ENCODE assay signal across 8 mouse cellular contexts in genomic region chr7:45490822-45491221, GRCm38 (mm10). TPM values are rescaled to one million over a fixed set of nuclear protein-coding genes. Genes with fewer than 3 reads are reported as not detected.
A peak's percentile ranks its signal among the peaks of the same experiment; 100 is the strongest.
DNase-seq lines count a peak whose midpoint lies in the region; ATAC-seq lines count a peak whose summit lies in the region.
"Had no signal": no experiment of that assay in that cellular context is flagged by ENCODE, and none has a peak within 500 bp of the region (broad histone marks: within the 10 kb centered on the region; RNA-seq: fewer than 3 reads in every experiment).

No protein-coding gene starts in this region.

- H3K9ac ChIP-seq in kidney, embryonic 15.5 days, result no peak overlapping the region
- H3K9ac ChIP-seq in intestine, embryonic 14.5 days (ENCODE audit: low read length), result no peak overlapping the region
- H3K9ac ChIP-seq in neural tube, embryonic 12.5 days, result no peak overlapping the region

- peaks cover 38% of the 10 kb centered on the region for H3K36me3 ChIP-seq in kidney, embryonic 15.5 days
- peaks cover 35% of the 10 kb centered on the region for H3K36me3 ChIP-seq in intestine, embryonic 14.5 days (ENCODE audit: control insufficient read depth, insufficient read depth, low read length)
- H3K36me3 ChIP-seq in neural tube, embryonic 12.5 days, result peaks cover 34% of the 10 kb centered on the region

- peak overlapping the region; percentile 42; the same call in 1 of the 2 replicates for H3K27ac ChIP-seq in kidney, embryonic 15.5 days
- H3K27ac ChIP-seq in intestine, embryonic 14.5 days (ENCODE audit: low read depth), result peak overlapping the region; percentile 27; the same call in 1 of the 2 replicates
- H3K27ac ChIP-seq in neural tube, embryonic 12.5 days, result no peak overlapping the region

- H3K9me3 ChIP-seq in kidney, embryonic 15.5 days (replicated peaks), result no peaks in the 10 kb centered on the region
- no peaks in the 10 kb centered on the region for H3K9me3 ChIP-seq in intestine, embryonic 14.5 days (ENCODE audit: control insufficient read depth, low read length)
- no peaks in the 10 kb centered on the region for H3K9me3 ChIP-seq in neural tube, embryonic 12.5 days

- H3K4me1 ChIP-seq in kidney, embryonic 15.5 days, result peaks cover 34% of the 10 kb centered on the region
- peaks cover 15% of the 10 kb centered on the region for H3K4me1 ChIP-seq in intestine, embryonic 14.5 days (replicated peaks; ENCODE audit: control insufficient read depth, insufficient read depth, low read length)
- H3K4me1 ChIP-seq in neural tube, embryonic 12.5 days, result peaks cover 10% of the 10 kb centered on the region

- no peak for ATAC-seq in kidney, embryonic 15.5 days (replicated peaks; ENCODE audit: low FRiP score)
- no peak for ATAC-seq in intestine, embryonic 14.5 days (replicated peaks; ENCODE audit: low FRiP score, low TSS enrichment, low read depth)
- no peak for ATAC-seq in neural tube, embryonic 12.5 days (ENCODE audit: low FRiP score, low read depth)

- DNase-seq in kidney, adult 8-10 months, result no peak
- DNase-seq in embryo, embryonic 11 days, result peak; percentile 48
- no peak for DNase-seq in intestine, embryonic 14.5 days (ENCODE audit: low spot score)
- DNase-seq in layer of hippocampus, adult 8-10 months (ENCODE audit: low spot score in 2 of 2), result no peak
- no peak for DNase-seq in layer of hippocampus, postnatal 14 days (ENCODE audit: low spot score in 2 of 2)

- H3K27me3 ChIP-seq in kidney, embryonic 15.5 days, result no peaks in the 10 kb centered on the region
- no peaks in the 10 kb centered on the region for H3K27me3 ChIP-seq in intestine, embryonic 14.5 days (replicated peaks; ENCODE audit: control insufficient read depth, insufficient read depth, low read length)
- no peaks in the 10 kb centered on the region for H3K27me3 ChIP-seq in neural tube, embryonic 12.5 days (replicated peaks)

- 18% methylated on average over 9 of the region's 9 CpGs for WGBS in kidney, embryonic 15.5 days
- WGBS in intestine, embryonic 14.5 days, result 19% methylated on average over 9 of the region's 9 CpGs
- WGBS in neural tube, embryonic 12.5 days, result 32% methylated on average over 6 of the region's 9 CpGs

- H3K4me3 ChIP-seq in kidney, embryonic 15.5 days (replicated peaks), result no peak overlapping the region
- no peak overlapping the region for H3K4me3 ChIP-seq in intestine, embryonic 14.5 days (ENCODE audit: low read depth, low read length)
- no peak overlapping the region for H3K4me3 ChIP-seq in neural tube, embryonic 12.5 days

- H3K4me2 ChIP-seq in kidney, embryonic 15.5 days, result 0 out of 2 replicates have a peak overlapping the region, but pooled peaks have one; percentile 38
- H3K4me2 ChIP-seq in intestine, embryonic 14.5 days (ENCODE audit: low read length), result 0 out of 2 replicates have a peak overlapping the region, but pooled peaks have one; percentile 6
- peak overlapping the region; percentile 12; the same call in 1 of the 2 replicates for H3K4me2 ChIP-seq in neural tube, embryonic 12.5 days (replicated peaks)

RNA-seq across cellular contexts. Expression of gene Dhdh, which starts 2.2 kb away (rescaled TPM):
- 3.3 and 3.5 TPM in 2 replicates for polyA plus RNA-seq in kidney, embryonic 15.5 days (2015; fragmentation: Nextera tagmentation; extraction: Ambion mirVana)
- polyA plus RNA-seq in intestine, embryonic 14.5 days (2014; fragmentation: Nextera tagmentation; extraction: Ambion mirVana), result 2.9 and 3.5 TPM in 2 replicates
- polyA plus RNA-seq in neural tube, embryonic 12.5 days (2016; fragmentation: Nextera tagmentation; extraction: Ambion mirVana), result 2.3 and 2.8 TPM in 2 replicates
- 1 to 10 TPM; 5.6 to 6.3 (median 6.2) TPM for total RNA-seq in layer of hippocampus, adult 8-10 months (2022)
- total RNA-seq in layer of hippocampus, postnatal 14 days (2021), result 1 to 10 TPM; 2.8 TPM

RNA-seq across cellular contexts. Expression of gene Gm45808, which starts 4.2 kb away (rescaled TPM):
- not detected in 2 replicates for polyA plus RNA-seq in kidney, embryonic 15.5 days (2015; fragmentation: Nextera tagmentation; extraction: Ambion mirVana)
- polyA plus RNA-seq in intestine, embryonic 14.5 days (2014; fragmentation: Nextera tagmentation; extraction: Ambion mirVana), result not detected in 2 replicates
- polyA plus RNA-seq in neural tube, embryonic 12.5 days (2016; fragmentation: Nextera tagmentation; extraction: Ambion mirVana), result not detected in 2 replicates
- total RNA-seq in layer of hippocampus, adult 8-10 months (2022), result 1 to 10 TPM in 1 of 4 experiments, not detected in 3; 2.0 TPM
- under 1 TPM; 0.57 to 0.62 TPM for total RNA-seq in layer of hippocampus, postnatal 14 days (2021)
- total RNA-seq: hematopoietic stem cell, adult 5-6 weeks had no signal

RNA-seq across cellular contexts. Expression of gene Tulp2, which starts 9.1 kb away (rescaled TPM):
- 1.0 and 1.1 TPM in 2 replicates for polyA plus RNA-seq in kidney, embryonic 15.5 days (2015; fragmentation: Nextera tagmentation; extraction: Ambion mirVana)
- 1.8 and 2.3 TPM in 2 replicates for polyA plus RNA-seq in intestine, embryonic 14.5 days (2014; fragmentation: Nextera tagmentation; extraction: Ambion mirVana)
- 0.41 and 0.60 TPM in 2 replicates for polyA plus RNA-seq in neural tube, embryonic 12.5 days (2016; fragmentation: Nextera tagmentation; extraction: Ambion mirVana)
- not detected for total RNA-seq in layer of hippocampus, adult 8-10 months (2022)
- total RNA-seq in layer of hippocampus, postnatal 14 days (2021), result not detected
- total RNA-seq: hematopoietic stem cell, adult 5-6 weeks had no signal

RNA-seq across cellular contexts. Expression of gene Nucb1, which starts 19.4 kb away (rescaled TPM):
- 221 and 252 TPM in 2 replicates for polyA plus RNA-seq in kidney, embryonic 15.5 days (2015; fragmentation: Nextera tagmentation; extraction: Ambion mirVana)
- polyA plus RNA-seq in intestine, embryonic 14.5 days (2014; fragmentation: Nextera tagmentation; extraction: Ambion mirVana), result 192 and 204 TPM in 2 replicates
- polyA plus RNA-seq in neural tube, embryonic 12.5 days (2016; fragmentation: Nextera tagmentation; extraction: Ambion mirVana), result 118 and 119 TPM in 2 replicates
- total RNA-seq in layer of hippocampus, adult 8-10 months (2022), result 100 to 1,000 TPM; 101 to 135 (median 117) TPM
- 100 to 1,000 TPM in 1 of 2 experiments, 10 to 100 TPM in 1; 97.1 to 109 TPM for total RNA-seq in layer of hippocampus, postnatal 14 days (2021)

RNA-seq across cellular contexts. Expression of gene Bax, which starts 24.1 kb away (rescaled TPM):
- 184 and 195 TPM in 2 replicates for polyA plus RNA-seq in kidney, embryonic 15.5 days (2015; fragmentation: Nextera tagmentation; extraction: Ambion mirVana)
- 134 and 139 TPM in 2 replicates for polyA plus RNA-seq in intestine, embryonic 14.5 days (2014; fragmentation: Nextera tagmentation; extraction: Ambion mirVana)
- polyA plus RNA-seq in neural tube, embryonic 12.5 days (2016; fragmentation: Nextera tagmentation; extraction: Ambion mirVana), result 262 and 276 TPM in 2 replicates
- 10 to 100 TPM; 70.0 to 78.6 (median 73.2) TPM for total RNA-seq in layer of hippocampus, adult 8-10 months (2022)
- total RNA-seq in layer of hippocampus, postnatal 14 days (2021), result 10 to 100 TPM; 90.2 to 90.6 TPM
